Mouse (Mus musculus) MEL (cell line): ENCODE measurements at regions not wholly inside any gene's neighbourhood (a gene's known extent, or its start where the extent isn't known, plus 50 kb on each side); places are given as distances from the start of the nearest gene placed in this dataset.

Source experiments
- DNase-seq: peaks from one replicate; pipeline ENCODE4 v3.0.0; 2011; ENCODE audit warnings: low read depth, low spot score
- H3K27ac ChIP-seq: 2 replicates; pipeline ENCODE4 v1.5.1; 2012; ENCODE audit warnings: low read depth, mild to moderate bottlenecking, control low read depth, low read length, moderate library complexity; ENCODE audit not compliant: control insufficient read depth
- H3K27me3 ChIP-seq, 2 experiments: fragments of 150-350 bp in 1 of 2; sonication (generic) in 1 of 2; 2 replicates each; pipeline ENCODE4 v1.6.1; 2012; ENCODE audit warnings: low read length in 2 of 2, mild to moderate bottlenecking in 2 of 2, improper control_type of control experiment in 1 of 2, moderate library complexity in 1 of 2; ENCODE audit not compliant: insufficient read depth in 2 of 2, control insufficient read depth in 1 of 2
- H3K36me3 ChIP-seq, 2 experiments: 2 replicates each; pipeline ENCODE4 v1.6.1; 2012 to 2014; ENCODE audit warnings: low read length in 2 of 2, improper control_type of control experiment in 1 of 2, inconsistent platforms in 1 of 2, mild to moderate bottlenecking in 1 of 2; ENCODE audit not compliant: insufficient read depth in 2 of 2, control insufficient read depth in 1 of 2
- H3K4me1 ChIP-seq, 2 experiments: fragments of 150-350 bp in 1 of 2; sonication (generic) in 1 of 2; 2 replicates each; pipeline ENCODE4 v1.6.1; 2012; ENCODE audit warnings: low read length in 2 of 2, improper control_type of control experiment in 1 of 2, mild to moderate bottlenecking in 1 of 2; ENCODE audit not compliant: insufficient read depth in 2 of 2, control insufficient read depth in 1 of 2
- H3K4me3 ChIP-seq, 2 experiments: fragments of 150-350 bp in 1 of 2; sonication (generic) in 1 of 2; 2 replicates each; pipeline ENCODE4 v1.5.1; 2012; ENCODE audit warnings: low read depth in 2 of 2, low read length in 2 of 2, mild to moderate bottlenecking in 2 of 2, moderate library complexity in 2 of 2, control low read depth in 1 of 2, improper control_type of control experiment in 1 of 2; ENCODE audit not compliant: control insufficient read depth in 1 of 2, insufficient read depth in 1 of 2
- H3K79me2 ChIP-seq: 2 replicates; pipeline ENCODE4 v1.6.1; 2012; ENCODE audit warnings: mild to moderate bottlenecking, low read length, moderate library complexity; ENCODE audit not compliant: control insufficient read depth, poor library complexity, insufficient read depth
- H3K9ac ChIP-seq: 2 replicates; pipeline ENCODE4 v1.6.1; 2012; ENCODE audit warnings: low read depth, mild to moderate bottlenecking, control low read depth, low read length, moderate library complexity; ENCODE audit not compliant: control insufficient read depth, poor library complexity, severe bottlenecking
- H3K9me3 ChIP-seq: fragments of 150-350 bp; sonication (generic); replicated peaks from 2 replicates; pipeline ENCODE4 v1.6.1; 2012; ENCODE audit warnings: mild to moderate bottlenecking, low read length, improper control_type of control experiment, moderate library complexity; ENCODE audit not compliant: insufficient read depth
- ELF1 ChIP-seq: IDR thresholded peaks from 2 replicates; pipeline ENCODE4 v1.6.1; 2014; ENCODE audit warnings: low read depth, mild to moderate bottlenecking, inconsistent platforms, low read length, improper control_type of control experiment, moderate library complexity
- EP300 ChIP-seq, 2 experiments: IDR thresholded peaks; 2 replicates each; pipeline ENCODE4 v1.6.1; 2011; ENCODE audit warnings: improper control_type of control experiment in 2 of 2, low read length in 2 of 2, low read depth in 1 of 2, mild to moderate bottlenecking in 1 of 2
- GABPA ChIP-seq: IDR thresholded peaks from 2 replicates; pipeline ENCODE4 v1.6.1; 2012; ENCODE audit warnings: low read depth, mild to moderate bottlenecking, inconsistent platforms, low read length, improper control_type of control experiment, moderate library complexity
- GATA1 ChIP-seq: IDR thresholded peaks from 2 replicates; pipeline ENCODE4 v1.6.1; 2011; ENCODE audit warnings: low read depth, low read length, improper control_type of control experiment
- MAX ChIP-seq: IDR thresholded peaks from 2 replicates; pipeline ENCODE4 v1.6.1; 2011; ENCODE audit warnings: low read length, improper control_type of control experiment
- MEF2A ChIP-seq: IDR thresholded peaks from 2 replicates; pipeline ENCODE4 v1.6.1; 2014; ENCODE audit warnings: low read depth, mild to moderate bottlenecking, inconsistent platforms, low read length, improper control_type of control experiment; ENCODE audit not compliant: poor library complexity, insufficient replicate concordance, severe bottlenecking; ENCODE audit errors: extremely low read depth
- POLR2AphosphoS2 ChIP-seq: IDR thresholded peaks from 2 replicates; pipeline ENCODE4 v1.6.1; 2011; ENCODE audit warnings: low read length, improper control_type of control experiment
- POLR2AphosphoS5 ChIP-seq: IDR thresholded peaks from 2 replicates; pipeline ENCODE4 v1.6.1; 2012; ENCODE audit warnings: low read depth, borderline replicate concordance, mild to moderate bottlenecking, inconsistent platforms, low read length, moderate library complexity, mixed read lengths
- RAD21 ChIP-seq: IDR thresholded peaks from 2 replicates; pipeline ENCODE4 v1.6.1; 2011; ENCODE audit warnings: mild to moderate bottlenecking, low read depth, low read length, improper control_type of control experiment
- SIN3A ChIP-seq: IDR thresholded peaks from 2 replicates; pipeline ENCODE4 v1.6.1; 2012; ENCODE audit warnings: low read length, improper control_type of control experiment, inconsistent platforms
- SMC3 ChIP-seq: IDR thresholded peaks from 2 replicates; pipeline ENCODE4 v1.6.1; 2011; ENCODE audit warnings: low read depth, low read length, improper control_type of control experiment
- ZC3H11A ChIP-seq: IDR thresholded peaks from 2 replicates; pipeline ENCODE4 v1.6.1; 2012; ENCODE audit warnings: low read depth, mild to moderate bottlenecking, inconsistent platforms, low read length, improper control_type of control experiment
- ZKSCAN1 ChIP-seq: IDR thresholded peaks from 2 replicates; pipeline ENCODE4 v1.6.1; 2012; ENCODE audit warnings: low read depth, mild to moderate bottlenecking, inconsistent platforms, low read length, improper control_type of control experiment, moderate library complexity
- ZNF384 ChIP-seq: IDR thresholded peaks from 2 replicates; pipeline ENCODE4 v1.6.1; 2012; ENCODE audit warnings: low read depth, mild to moderate bottlenecking, inconsistent platforms, low read length, improper control_type of control experiment

DNA sequence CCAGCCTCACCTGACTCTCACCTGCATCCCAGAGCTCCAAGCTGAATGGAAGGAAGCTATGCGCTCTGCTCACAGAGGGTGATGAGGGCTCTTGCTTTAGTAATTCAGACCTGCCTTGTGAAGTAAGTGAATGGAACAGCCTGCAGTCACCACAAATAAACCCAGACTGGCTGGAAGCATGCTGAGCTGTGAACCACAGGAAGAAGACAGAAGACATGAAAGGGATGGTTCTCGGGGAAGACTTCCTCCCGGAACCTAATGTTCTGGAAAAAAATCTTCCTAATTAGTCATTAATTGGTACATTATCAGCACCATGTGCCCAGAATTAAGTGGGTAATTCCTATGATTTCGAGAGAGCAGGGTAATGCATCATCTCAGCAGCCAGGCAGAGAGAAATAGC lies 100.3 kb downstream of the Ets2 start:
- H3K79me2 ChIP-seq, result no peaks in the 10 kb centered on the region
- no peak for DNase-seq
- H3K4me3 ChIP-seq, result no peak overlapping the region
- no peak for TF ChIP-seq MAX
- no peak for TF ChIP-seq SMC3
- no peak for TF ChIP-seq GABPA
- TF ChIP-seq ZC3H11A, result no peak
- TF ChIP-seq ZKSCAN1, result no peak
- no peak for TF ChIP-seq POLR2AphosphoS2
- peaks cover 0 to 8% of the 10 kb centered on the region in 2 experiments; a peak in 2 of 4 replicates for H3K36me3 ChIP-seq
- H3K27me3 ChIP-seq, result no peaks in the 10 kb centered on the region; a peak in 1 of 4 replicates
- H3K4me1 ChIP-seq, result peaks cover 0 to 7% of the 10 kb centered on the region in 2 experiments; a peak in 3 of 4 replicates
- no peak overlapping the region for H3K27ac ChIP-seq
- no peak overlapping the region for H3K9ac ChIP-seq
- no peaks in the 10 kb centered on the region for H3K9me3 ChIP-seq

DNA sequence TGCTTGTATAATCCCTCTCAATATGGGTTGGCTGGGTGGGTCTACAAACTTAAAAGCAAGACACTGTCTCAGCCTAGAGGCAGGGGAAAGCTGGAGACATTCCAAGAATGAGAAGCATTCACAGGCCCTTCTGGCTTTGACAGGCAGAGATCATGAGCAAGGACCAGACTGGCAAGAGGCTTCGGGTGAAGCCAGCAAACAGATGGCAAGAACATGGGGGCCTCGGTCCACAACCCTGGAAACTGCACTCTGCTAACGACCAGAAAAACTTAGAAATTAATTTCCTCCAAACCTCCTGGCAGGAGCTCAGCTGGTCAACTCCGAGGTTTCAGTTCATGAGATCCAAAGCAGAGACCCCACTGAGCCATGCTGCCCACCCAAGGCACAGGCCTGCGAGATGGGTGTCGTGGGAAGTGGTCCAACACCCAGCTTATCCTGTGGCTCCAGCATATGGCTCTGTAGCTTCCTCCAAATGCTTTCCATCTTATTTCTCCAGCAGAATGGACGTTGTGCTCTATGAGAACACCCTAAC lies 99.1 kb downstream of the Ets2 start:
- Histone ChIP-seq H3K4me3 (no peak overlapping the region), H3K9me3 (no peaks in the 10 kb centered on the region), H3K27ac (no peak overlapping the region), H3K9ac (no peak overlapping the region), H3K36me3 (peaks cover 0 to 8% of the 10 kb centered on the region in 2 experiments; a peak in 2 of 4 replicates), H3K27me3 (no peaks in the 10 kb centered on the region; a peak in 1 of 4 replicates), H3K4me1 (peaks cover 0 to 7% of the 10 kb centered on the region in 2 experiments; a peak in 3 of 4 replicates), H3K79me2 (no peaks in the 10 kb centered on the region)
- no peak for DNase-seq
- no peak for TF ChIP-seq GABPA
- no peak for TF ChIP-seq RAD21
- no peak for TF ChIP-seq POLR2AphosphoS5
- TF ChIP-seq ZNF384, result no peak
- no peak for TF ChIP-seq ELF1

DNA sequence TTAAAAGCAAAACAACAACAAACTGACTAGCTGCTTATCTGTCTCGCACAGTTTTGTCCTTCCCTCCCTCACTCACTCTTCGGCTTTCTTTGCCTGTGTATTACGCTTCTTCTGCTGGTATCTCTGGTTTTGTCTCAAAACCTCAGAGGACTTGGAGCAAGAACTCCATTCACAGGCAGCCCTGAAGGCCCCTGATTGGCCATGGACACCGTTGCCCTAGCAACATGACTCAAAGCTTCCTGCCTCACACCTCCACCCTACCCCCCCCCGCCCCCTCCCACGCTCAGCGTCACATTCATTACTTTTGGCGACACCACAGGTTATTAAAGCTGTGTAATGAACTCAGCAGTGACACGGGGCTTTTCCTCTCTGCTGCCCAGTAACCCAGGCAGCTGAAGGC lies 96.7 kb downstream of the Ets2 start:
- Histone ChIP-seq H3K4me1 (peaks cover 0 to 7% of the 10 kb centered on the region in 2 experiments; a peak in 3 of 4 replicates), H3K4me3 (no peak overlapping the region), H3K9ac (no peak overlapping the region), H3K27me3 (no peaks in the 10 kb centered on the region), H3K9me3 (no peaks in the 10 kb centered on the region), H3K27ac (no peak overlapping the region), H3K79me2 (no peaks in the 10 kb centered on the region), H3K36me3 (peaks cover 0 to 8% of the 10 kb centered on the region in 2 experiments; a peak in 2 of 4 replicates)
- TF ChIP-seq EP300 (IDR thresholded peaks at IDR 0.05; ENCODE audit: low read depth in 1 of 2, low read length in 2 of 2) (0 out of 4 replicates have a peak, but pooled peaks have one; percentile 9 to 15), GATA1 (peak; percentile 42), MEF2A (no peak), SIN3A (no peak)
- DNase-seq, result peak; percentile 72
